Mouse (Mus musculus) adrenal gland, postnatal 4 days (tissue): ENCODE data around the gene Gm47791. TPM values are rescaled to one million over a fixed set of nuclear protein-coding genes. Genes with fewer than 3 reads are reported as not detected.

Experiments used
- DNase-seq, 2 experiments: peaks; one replicate each; pipeline ENCODE4 v3.0.0; 2021 to 2022; ENCODE audit warnings: low spot score in 2 of 2, mixed read lengths in 2 of 2
- total RNA-seq, 2 experiments: library from RNA; stranded (reverse); gene quantifications; 2 replicates each; pipeline ENCODE4 v1.2.3; 2021

Gene Gm47791
- total RNA-seq, 2 experiments from 2014 or later: not detected

GRCm38 (mm10) chr1:82724339-82725025 lies 46.6 kb downstream of the Gm47791 start, which contains the start of gene Mff:
Gene Mff (plus strand): TSS chr1:82724890.
- DNase-seq: peak; percentile 78 to 85

Other genes with a start within 250 kb of the Gm47791 start
- gene Col4a4, start 184.4 kb downstream of the Gm47791 start, total RNA-seq: 10 to 100 TPM in 1 of 2 experiments, 1 to 10 TPM in 1; 6.9 to 12.7 TPM
- gene Col4a3, start 184.3 kb downstream of the Gm47791 start, total RNA-seq: 1 to 10 TPM; 2.0 to 4.4 TPM
- 100 to 1,000 TPM; 162 to 165 TPM for gene Mff, start 46.4 kb downstream of the Gm47791 start, total RNA-seq
- gene Tm4sf20, start 2.8 kb downstream of the Gm47791 start, total RNA-seq: not detected
- gene Agfg1, start 68.2 kb upstream of the Gm47791 start, total RNA-seq: 10 to 100 TPM; 47.0 to 48.7 TPM
- under 1 TPM; 0.39 to 0.68 TPM for gene A030005L19Rik, start 142.1 kb upstream of the Gm47791 start, total RNA-seq
- not detected for gene A030014E15Rik, start 153.7 kb upstream of the Gm47791 start, total RNA-seq
- gene Gm6217, start 160.2 kb upstream of the Gm47791 start, total RNA-seq: not detected
- not detected for gene A030003K21Rik, start 172.1 kb upstream of the Gm47791 start, total RNA-seq
- not detected for gene Gm7544, start 184.8 kb upstream of the Gm47791 start, total RNA-seq
- gene Gm47955, start 189.0 kb upstream of the Gm47791 start, total RNA-seq: not detected
- not detected for gene Gm47959, start 229.3 kb upstream of the Gm47791 start, total RNA-seq